Mouse (Mus musculus) forebrain, postnatal 0 days (tissue): ENCODE measurements around the gene Rasl11a. TPM values are rescaled to one million over a fixed set of nuclear protein-coding genes. Genes with fewer than 3 reads are reported as not detected.
"Not testable (repeated sequence)": the region's sequence is repeated elsewhere in the genome, so short reads cannot be mapped to it uniquely, and the experiment has no call there.

Experiments
- ATAC-seq: fragments of 200-750 bp; cut with Nextera tagmentation; 2 replicates; pipeline ENCODE4 v1.8.0; 2017; ENCODE audit warnings: mild to moderate bottlenecking, moderate library complexity
- DNase-seq: peaks from one replicate; pipeline ENCODE4 v3.0.0-alpha.2; 2015
- H3K27ac ChIP-seq: fragments of 300-500 bp; sonication (generic); 2 replicates; pipeline ENCODE4 v1.5.1; 2014; ENCODE audit warnings: low read depth, mild to moderate bottlenecking, antibody characterized with exemption, low read length, moderate library complexity, mixed read lengths
- H3K27me3 ChIP-seq: fragments of 300-500 bp; sonication (generic); 2 replicates; pipeline ENCODE4 v1.6.1; 2014; ENCODE audit warnings: mild to moderate bottlenecking, low read length, mixed read lengths; ENCODE audit not compliant: insufficient read depth
- H3K36me3 ChIP-seq: fragments of 300-500 bp; sonication (generic); 2 replicates; pipeline ENCODE4 v1.6.1; 2014; ENCODE audit warnings: mild to moderate bottlenecking, moderate library complexity; ENCODE audit not compliant: insufficient read depth
- H3K4me1 ChIP-seq: fragments of 300-500 bp; sonication (generic); 2 replicates; pipeline ENCODE4 v1.6.1; 2014; ENCODE audit warnings: antibody characterized with exemption; ENCODE audit not compliant: insufficient read depth
- H3K4me2 ChIP-seq: fragments of 300-500 bp; sonication (generic); 2 replicates; pipeline ENCODE4 v1.6.1; 2014; ENCODE audit warnings: low read depth, mild to moderate bottlenecking, moderate library complexity
- H3K4me3 ChIP-seq: fragments of 300-500 bp; sonication (generic); 2 replicates; pipeline ENCODE4 v1.5.1; 2014; ENCODE audit warnings: low read depth, low read length, mixed read lengths
- H3K9ac ChIP-seq: fragments of 300-500 bp; sonication (generic); 2 replicates; pipeline ENCODE4 v1.6.1; 2014; ENCODE audit warnings: mild to moderate bottlenecking
- H3K9me3 ChIP-seq: fragments of 300-500 bp; sonication (generic); 2 replicates; pipeline ENCODE4 v1.6.1; 2016; ENCODE audit warnings: low read length
- CTCF ChIP-seq: sonication (generic); IDR thresholded peaks from 2 replicates; pipeline ENCODE4 v1.5.1; 2016; ENCODE audit warnings: antibody characterized with exemption, control low read depth, low read depth
- WGBS: fragments of 180-500 bp; shearing (Covaris S2); extraction: QIAGEN DNeasy Blood & Tissue Kit; methylation state at CpG from one replicate; pipeline ENCODE4 v1.1.7; 2014; 5-methylcytosine and 5-hydroxymethylcytosine counted together
- polyA plus RNA-seq: library from polyadenylated mRNA; unstranded; fragments of >200 nt; fragmentation: Nextera tagmentation; extraction: Ambion mirVana; gene quantifications from 2 replicates; pipeline ENCODE4 v1.2.1, GENCODE M21; 2015
- total RNA-seq: library from RNA; depleted of rRNA; stranded (reverse); fragments of >200 nt; gene quantifications from 2 replicates; pipeline ENCODE4 v1.2.3, GENCODE M21; 2014; rRNA removed

The Rasl11a gene
- total and polyA plus RNA-seq, 2 experiments from 2014 or later = 17.8 to 22.8 TPM

GRCm38 (mm10) chr5:146892904-146893303, 48.0 kb downstream of the Rasl11a start:
- H3K36me3 ChIP-seq = no peaks in the 10 kb centered on the region
- H3K4me2 ChIP-seq = no peak overlapping the region
- H3K27ac ChIP-seq = no peak overlapping the region
- no peak overlapping the region for H3K9ac ChIP-seq
- H3K4me1 ChIP-seq = no peaks in the 10 kb centered on the region
- no peaks in the 10 kb centered on the region for H3K9me3 ChIP-seq
- ATAC-seq = no peak
- no peak for DNase-seq
- no peaks in the 10 kb centered on the region for H3K27me3 ChIP-seq
- TF ChIP-seq CTCF = no peak
- WGBS = 91% methylated on average over 4 of the region's 4 CpGs
- no peak overlapping the region for H3K4me3 ChIP-seq

- ATAC-seq = no peak
These were observed 48.8 kb downstream of the Rasl11a start for GRCm38 (mm10) chr5:146893478-146894182.

GRCm38 (mm10) chr5:146895667-146896066, 50.8 kb downstream of the Rasl11a start:
- not testable (repeated sequence) for H3K27ac ChIP-seq, H3K36me3 ChIP-seq, H3K4me3 ChIP-seq, H3K9me3 ChIP-seq, H3K27me3 ChIP-seq, DNase-seq, H3K4me2 ChIP-seq, H3K9ac ChIP-seq, ATAC-seq, H3K4me1 ChIP-seq
- WGBS = 94% methylated on average over 12 of the region's 16 CpGs

More at GRCm38 (mm10) chr5:146893478-146894182, 48.8 kb downstream of the Rasl11a start:
- DNase-seq = no peak
- WGBS = 86% methylated on average over 11 of the region's 11 CpGs
- no peak overlapping the region for H3K4me3 ChIP-seq
- no peaks in the 10 kb centered on the region for H3K27me3 ChIP-seq
- H3K36me3 ChIP-seq = no peaks in the 10 kb centered on the region
- no peaks in the 10 kb centered on the region for H3K9me3 ChIP-seq
- no peak overlapping the region for H3K4me2 ChIP-seq
- TF ChIP-seq CTCF = peak; percentile 26
- H3K9ac ChIP-seq = no peak overlapping the region
- H3K4me1 ChIP-seq = no peaks in the 10 kb centered on the region
- H3K27ac ChIP-seq = no peak overlapping the region

GRCm38 (mm10) chr5:146896973-146897372, 52.1 kb downstream of the Rasl11a start:
- Histone ChIP-seq H3K4me1 (no peaks in the 10 kb centered on the region), H3K36me3 (no peaks in the 10 kb centered on the region), H3K4me3 (no peak overlapping the region), H3K27me3 (no peaks in the 10 kb centered on the region), H3K9ac (no peak overlapping the region), H3K4me2 (no peak overlapping the region), H3K27ac (no peak overlapping the region), H3K9me3 (no peaks in the 10 kb centered on the region)
- peak; percentile 32 for DNase-seq
- peak; percentile 20 for ATAC-seq
- TF ChIP-seq CTCF = no peak
- 59% methylated on average over 13 of the region's 13 CpGs for WGBS

Other genes starting within 250 kb of the Rasl11a start
- 27.9 and 31.1 TPM in 2 replicates for gene Usp12, start 50.1 kb upstream of the Rasl11a start, total RNA-seq
- 13.7 and 16.2 TPM in 2 replicates for gene Usp12, start 50.1 kb upstream of the Rasl11a start, polyA plus RNA-seq
- 330 and 390 TPM in 2 replicates for gene Rpl21, start 12.2 kb upstream of the Rasl11a start, total RNA-seq
- gene Rpl21, start 12.2 kb upstream of the Rasl11a start, polyA plus RNA-seq = 375 and 447 TPM in 2 replicates
- 67.6 and 101 TPM in 2 replicates for gene Gtf3a, start 103.6 kb downstream of the Rasl11a start, total RNA-seq
- gene Gtf3a, start 103.6 kb downstream of the Rasl11a start, polyA plus RNA-seq = 123 and 138 TPM in 2 replicates
- gene Mtif3, start 118.7 kb downstream of the Rasl11a start, total RNA-seq = 17.1 and 22.6 TPM in 2 replicates
- gene Mtif3, start 118.7 kb downstream of the Rasl11a start, polyA plus RNA-seq = 17.6 and 18.6 TPM in 2 replicates
- gene Lnx2, start 231.5 kb downstream of the Rasl11a start, total RNA-seq = 10.0 and 14.4 TPM in 2 replicates
- 5.6 and 6.5 TPM in 2 replicates for gene Lnx2, start 231.5 kb downstream of the Rasl11a start, polyA plus RNA-seq
- gene Polr1d, start 232.0 kb downstream of the Rasl11a start, total RNA-seq = 92.1 and 126 TPM in 2 replicates
- 114 and 141 TPM in 2 replicates for gene Polr1d, start 232.0 kb downstream of the Rasl11a start, polyA plus RNA-seq